In the genomic region with DNA sequence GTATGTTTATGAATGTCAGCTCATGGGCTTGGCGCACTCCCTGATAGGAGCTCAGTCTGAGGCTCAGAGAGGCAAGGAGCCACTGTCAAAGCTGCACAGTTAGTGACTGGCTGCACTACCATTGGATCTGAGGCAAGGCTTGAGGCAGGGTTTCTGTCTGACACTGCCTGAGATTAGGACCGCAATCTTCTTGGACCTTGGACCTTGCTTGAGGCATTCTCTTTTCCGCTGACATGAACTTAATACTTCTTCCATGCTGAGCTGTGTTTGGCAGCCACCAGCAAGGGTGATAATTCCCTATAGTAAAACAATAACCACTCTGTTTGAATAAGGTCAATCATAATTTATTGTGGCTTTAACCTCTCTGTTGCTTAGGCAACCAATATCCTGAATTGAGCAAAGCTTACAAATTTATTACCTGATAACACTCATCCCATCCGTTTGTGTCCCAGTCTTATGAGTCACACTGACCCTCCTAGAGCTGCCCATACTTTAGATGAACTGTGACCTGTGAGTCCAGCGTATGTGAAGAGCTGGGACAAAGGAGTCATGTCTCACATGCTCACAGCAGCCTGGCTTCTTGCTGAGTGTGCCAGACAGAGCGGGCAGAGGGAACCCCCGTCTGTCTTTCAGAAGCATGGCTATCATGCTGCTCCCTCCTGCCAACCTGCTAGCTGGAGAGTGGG, we compare ENCODE assay signal across 12 mouse cellular contexts.
DNase-seq lines count a peak whose midpoint lies in the region; ATAC-seq lines count a peak whose summit lies in the region.
"Had no signal": no experiment of that assay in that cellular context is flagged by ENCODE, and none has a peak within 500 bp of the region (broad histone marks: within the 10 kb centered on the region; RNA-seq: fewer than 3 reads in every experiment).

No protein-coding gene starts in this region.

- WGBS in midbrain, embryonic 12.5 days, result 79% methylated on average over 7 of the region's 7 CpGs
- 55% methylated on average over 7 of the region's 7 CpGs for WGBS in midbrain, embryonic 16.5 days
- WGBS in stomach, embryonic 16.5 days, result 56% methylated on average over 7 of the region's 7 CpGs
- 76% methylated on average over 7 of the region's 7 CpGs for WGBS in liver, embryonic 11.5 days

- no peaks in the 10 kb centered on the region for H3K4me1 ChIP-seq in midbrain, embryonic 12.5 days
- no peaks in the 10 kb centered on the region for H3K4me1 ChIP-seq in midbrain, embryonic 16.5 days (ENCODE audit: control insufficient read depth, insufficient read depth, low read length)
- H3K4me1 ChIP-seq in stomach, embryonic 16.5 days (ENCODE audit: control insufficient read depth, insufficient read depth, low read length), result no peaks in the 10 kb centered on the region; the same call in 1 of the 2 replicates
- H3K4me1 ChIP-seq in liver, embryonic 11.5 days (replicated peaks; ENCODE audit: control insufficient read depth, insufficient read depth, low read length), result no peaks in the 10 kb centered on the region
- H3K4me1 ChIP-seq: embryonic facial prominence, embryonic 12.5 days; heart, embryonic 15.5 days; liver, embryonic 15.5 days had no signal

- H3K27ac ChIP-seq in midbrain, embryonic 12.5 days (replicated peaks), result no peak overlapping the region
- H3K27ac ChIP-seq in midbrain, embryonic 16.5 days (ENCODE audit: low read length), result no peak overlapping the region
- peak overlapping the region; percentile 57 for H3K27ac ChIP-seq in stomach, embryonic 16.5 days (ENCODE audit: low read length)
- H3K27ac ChIP-seq in liver, embryonic 11.5 days (ENCODE audit: low read depth, low read length), result no peak overlapping the region
- H3K27ac ChIP-seq: embryonic facial prominence, embryonic 12.5 days; heart, embryonic 15.5 days; liver, embryonic 15.5 days had no signal

- peak; percentile 10 for DNase-seq in adrenal gland, postnatal 10 days
- no peak for DNase-seq in adrenal gland, postnatal 4 days (ENCODE audit: low spot score in 2 of 2)
- peak; percentile 28 for DNase-seq in kidney, postnatal 14 days
- DNase-seq in left cerebral cortex, postnatal 10 days (ENCODE audit: extremely low spot score in 1 of 2, low spot score in 2 of 2), result no peak
- DNase-seq in liver, embryonic 11.5 days (ENCODE audit: low spot score), result no peak
- DNase-seq: layer of hippocampus, postnatal 36 days had no signal

- H3K4me2 ChIP-seq in midbrain, embryonic 12.5 days (replicated peaks), result no peak overlapping the region
- no peak overlapping the region for H3K4me2 ChIP-seq in midbrain, embryonic 16.5 days (ENCODE audit: low read length)
- no peak overlapping the region for H3K4me2 ChIP-seq in stomach, embryonic 16.5 days (ENCODE audit: low read depth, low read length)
- H3K4me2 ChIP-seq in liver, embryonic 11.5 days, result no peak overlapping the region
- H3K4me2 ChIP-seq: embryonic facial prominence, embryonic 12.5 days; heart, embryonic 15.5 days; liver, embryonic 15.5 days had no signal

- intact Hi-C loops in left cerebral cortex, postnatal 10 days (cut with DNase I), result no loop called here

- H3K27me3 ChIP-seq in midbrain, embryonic 12.5 days, result no peaks in the 10 kb centered on the region
- no peaks in the 10 kb centered on the region for H3K27me3 ChIP-seq in midbrain, embryonic 16.5 days (ENCODE audit: control insufficient read depth, insufficient read depth, low read depth, low read length)
- no peaks in the 10 kb centered on the region for H3K27me3 ChIP-seq in stomach, embryonic 16.5 days (ENCODE audit: control insufficient read depth, insufficient read depth, low read length)
- H3K27me3 ChIP-seq in liver, embryonic 11.5 days (replicated peaks; ENCODE audit: control insufficient read depth, insufficient read depth, low read length), result no peaks in the 10 kb centered on the region
- H3K27me3 ChIP-seq: embryonic facial prominence, embryonic 12.5 days; heart, embryonic 15.5 days; liver, embryonic 15.5 days had no signal

- H3K4me3 ChIP-seq in midbrain, embryonic 12.5 days, result no peak overlapping the region
- no peak overlapping the region for H3K4me3 ChIP-seq in midbrain, embryonic 16.5 days (ENCODE audit: low read depth, low read length)
- no peak overlapping the region for H3K4me3 ChIP-seq in stomach, embryonic 16.5 days (replicated peaks; ENCODE audit: low read length)
- H3K4me3 ChIP-seq in liver, embryonic 11.5 days (ENCODE audit: low read depth, low read length), result no peak overlapping the region
- H3K4me3 ChIP-seq: embryonic facial prominence, embryonic 12.5 days; heart, embryonic 15.5 days; liver, embryonic 15.5 days had no signal

- H3K9me3 ChIP-seq in midbrain, embryonic 12.5 days, result no peaks in the 10 kb centered on the region
- H3K9me3 ChIP-seq in midbrain, embryonic 16.5 days (replicated peaks; ENCODE audit: control insufficient read depth, low read length, poor library complexity, severe bottlenecking), result no peaks in the 10 kb centered on the region
- H3K9me3 ChIP-seq in stomach, embryonic 16.5 days (replicated peaks; ENCODE audit: control insufficient read depth, low read length), result no peaks in the 10 kb centered on the region
- no peaks in the 10 kb centered on the region for H3K9me3 ChIP-seq in liver, embryonic 11.5 days (ENCODE audit: control insufficient read depth, low read length)
- H3K9me3 ChIP-seq: embryonic facial prominence, embryonic 12.5 days; heart, embryonic 15.5 days; liver, embryonic 15.5 days had no signal

- peak; percentile 9; the same call in 1 of the 2 replicates for ATAC-seq in midbrain, embryonic 12.5 days (ENCODE audit: low FRiP score, low read depth)
- no peak for ATAC-seq in midbrain, embryonic 16.5 days
- ATAC-seq in stomach, embryonic 16.5 days (ENCODE audit: insufficient read depth, low FRiP score), result peak; percentile 89
- ATAC-seq in liver, embryonic 11.5 days (replicated peaks; ENCODE audit: low FRiP score), result no peak

- no peak overlapping the region for H3K9ac ChIP-seq in midbrain, embryonic 12.5 days (replicated peaks)
- no peak overlapping the region for H3K9ac ChIP-seq in midbrain, embryonic 16.5 days (ENCODE audit: low read depth, low read length)
- H3K9ac ChIP-seq in stomach, embryonic 16.5 days (ENCODE audit: low read length), result no peak overlapping the region
- H3K9ac ChIP-seq in liver, embryonic 11.5 days (ENCODE audit: low read depth, low read length), result no peak overlapping the region
- H3K9ac ChIP-seq: embryonic facial prominence, embryonic 12.5 days; heart, embryonic 15.5 days; liver, embryonic 15.5 days had no signal

- H3K36me3 ChIP-seq in midbrain, embryonic 12.5 days, result no peaks in the 10 kb centered on the region
- H3K36me3 ChIP-seq in midbrain, embryonic 16.5 days (ENCODE audit: control insufficient read depth, insufficient read depth, low read length), result no peaks in the 10 kb centered on the region
- no peaks in the 10 kb centered on the region for H3K36me3 ChIP-seq in stomach, embryonic 16.5 days (ENCODE audit: control insufficient read depth, insufficient read depth, low read length)
- H3K36me3 ChIP-seq in liver, embryonic 11.5 days (ENCODE audit: control insufficient read depth, insufficient read depth, low read length), result no peaks in the 10 kb centered on the region
- H3K36me3 ChIP-seq: embryonic facial prominence, embryonic 12.5 days; heart, embryonic 15.5 days; liver, embryonic 15.5 days had no signal

Comparison
In these comparisons a context has a peak if more than half of its experiments do, and no peak if none do; other contexts are left out.
1. DNase-seq: peak in adrenal gland, postnatal 10 days (single experiment) and kidney, postnatal 14 days (single experiment); none in adrenal gland, postnatal 4 days (0 of 2), left cerebral cortex, postnatal 10 days (0 of 2) and liver, embryonic 11.5 days (single experiment).
2. ATAC-seq: peak in midbrain, embryonic 12.5 days (single experiment) and stomach, embryonic 16.5 days (single experiment); none in midbrain, embryonic 16.5 days (single experiment) and liver, embryonic 11.5 days (single experiment).